Mouse (Mus musculus) left cerebral cortex, postnatal 4 days (tissue): ENCODE measurements at regions not wholly inside any gene's neighbourhood (a gene's known extent, or its start where the extent isn't known, plus 50 kb on each side); places are given as distances from the start of the nearest gene placed in this dataset.

Source experiments
- DNase-seq: peaks from one replicate; pipeline ENCODE4 v3.0.0-alpha.2; 2022
- intact Hi-C: fragments of 180-260 bp; cut with DNase I; formaldehyde crosslinking; loops from one replicate; pipeline ENCODE4 v1.15.1; 2025

DNA sequence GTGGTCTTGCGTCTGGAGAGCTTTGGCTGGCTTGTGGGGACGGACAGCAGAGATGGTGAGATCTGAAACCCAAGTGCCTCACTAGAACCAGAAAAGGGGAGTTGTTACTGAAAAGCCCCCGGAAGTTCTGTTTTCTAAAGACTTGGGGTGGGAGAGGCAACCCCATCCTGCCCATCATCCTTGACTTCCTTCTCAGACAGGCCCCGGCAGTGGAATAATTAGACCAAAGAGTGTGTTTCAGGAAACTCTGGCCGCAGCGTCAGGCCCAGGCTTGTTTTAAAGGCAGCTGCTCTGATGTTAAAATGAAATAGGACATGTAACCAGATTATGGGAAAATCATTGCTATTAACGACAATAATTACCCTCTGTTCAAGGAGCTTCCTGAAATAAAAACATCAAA, 172.9 kb downstream of the Gm12728 start:
- intact Hi-C loops, result no loop called here
- DNase-seq, result no peak

DNA sequence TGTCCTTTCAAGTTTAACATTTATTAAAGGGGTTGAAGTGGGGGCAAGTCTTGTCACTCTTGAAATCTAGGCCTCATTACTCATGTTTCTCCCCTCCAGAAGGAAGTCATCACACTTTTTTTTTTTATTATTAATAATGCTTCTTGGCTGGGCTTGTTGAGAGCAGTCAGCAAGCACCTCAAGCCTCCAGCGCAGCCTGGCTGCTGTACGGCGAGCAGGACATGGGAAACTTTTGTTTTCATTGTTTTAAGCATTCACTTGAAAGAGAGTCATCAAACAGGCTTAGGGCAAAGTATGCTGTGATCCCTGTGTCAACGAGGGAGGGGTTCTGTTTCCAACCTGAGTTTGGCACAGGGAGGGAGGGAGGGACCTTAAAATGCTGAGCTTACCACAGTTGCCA, 178.7 kb downstream of the Gm12728 start:
- intact Hi-C loops, result no loop called here
- no peak for DNase-seq

DNA sequence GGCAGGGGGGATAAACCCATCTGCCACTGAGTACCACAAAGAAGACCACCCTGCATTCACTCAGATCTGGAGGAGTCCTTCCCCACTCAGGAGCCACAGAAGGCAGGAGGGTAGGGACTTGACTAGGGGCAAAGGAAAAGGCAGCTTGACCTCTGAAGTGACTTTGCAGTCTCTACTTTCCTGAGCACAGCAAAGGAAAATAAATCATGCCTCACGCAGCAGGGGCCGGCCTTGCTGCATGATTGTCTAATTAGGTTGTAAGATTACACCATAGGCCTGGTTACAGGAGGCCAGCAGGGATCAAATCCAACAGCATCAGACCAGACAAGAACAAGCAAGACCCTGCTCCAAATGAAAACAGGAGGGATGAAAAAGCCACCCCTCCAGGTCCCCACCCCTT, 180.0 kb downstream of the Gm12728 start:
- intact Hi-C loops, result no loop called here

DNA sequence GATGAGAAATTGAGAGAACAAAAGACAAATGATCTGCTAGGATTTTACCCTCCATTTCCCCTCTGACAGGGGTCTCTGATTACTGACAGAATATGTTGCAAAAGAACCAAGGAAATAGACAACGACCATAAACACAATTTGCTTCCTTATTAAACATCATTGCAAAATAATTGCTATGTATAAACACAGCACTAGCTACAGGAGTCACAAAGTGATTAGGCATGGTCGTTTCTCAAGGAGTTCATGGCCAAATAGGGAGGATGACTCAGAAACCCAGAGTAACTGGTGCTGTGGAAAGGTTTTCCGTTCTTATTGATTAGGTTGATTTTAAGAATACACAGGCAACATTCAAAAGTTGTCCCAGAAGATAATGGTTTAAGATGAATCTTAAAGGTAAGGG, 180.4 kb downstream of the Gm12728 start:
- DNase-seq, result no peak
- intact Hi-C loops, result no loop called here

More for the DNA sequence above, 180.0 kb downstream of the Gm12728 start:
- DNase-seq, result no peak

DNA sequence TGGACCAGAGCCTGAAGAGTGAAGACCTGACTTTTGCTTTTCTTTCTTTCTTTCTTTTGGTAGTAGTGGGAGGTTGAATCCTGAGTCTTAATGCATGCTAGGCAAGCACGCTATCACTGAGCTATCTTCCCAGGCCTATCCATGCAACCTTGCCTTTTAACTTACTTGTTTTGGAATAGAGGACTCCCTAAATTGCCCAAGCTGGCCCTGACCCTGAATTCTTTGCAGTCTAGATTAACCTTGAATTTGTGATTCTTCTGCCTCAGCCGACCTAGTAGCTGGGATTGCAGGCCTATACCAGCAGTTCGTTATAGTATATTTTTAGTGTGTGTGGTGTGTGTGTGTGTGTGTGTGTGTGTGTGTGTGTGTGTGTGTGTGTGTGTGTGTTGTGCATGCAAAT, 183.1 kb downstream of the Gm12728 start:
- intact Hi-C loops, result no loop called here
- DNase-seq, result no peak

DNA sequence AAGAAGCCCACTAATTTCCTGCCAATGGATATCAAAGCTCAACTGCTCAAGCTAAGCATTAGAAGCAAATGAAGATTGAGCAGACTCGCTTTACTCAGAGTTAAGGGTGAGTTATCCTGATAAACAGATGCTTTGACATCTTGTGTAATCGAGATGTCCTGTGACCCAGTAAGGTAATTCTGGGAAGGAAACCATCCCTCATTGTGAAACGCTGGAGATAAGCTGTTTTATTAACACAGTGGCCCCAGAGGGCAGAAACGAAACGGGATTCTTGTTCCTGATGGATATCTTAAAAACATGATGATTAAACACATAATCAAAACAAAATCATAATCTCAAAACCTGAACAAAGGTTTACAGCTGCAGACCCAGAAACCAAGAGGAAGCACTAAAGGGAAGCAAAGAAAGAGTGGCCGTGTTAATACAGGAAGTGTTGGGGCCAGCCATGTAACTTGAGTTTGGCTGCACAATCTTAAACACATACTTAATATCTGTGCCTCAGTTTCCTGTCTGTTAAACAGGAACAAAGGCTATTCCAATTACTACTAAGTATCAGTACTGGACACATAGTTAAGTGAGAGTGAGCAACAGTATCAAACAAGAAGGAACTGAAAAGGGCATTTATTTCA, 184.2 kb downstream of the Gm12728 start:
- intact Hi-C loops, result no loop called here
- DNase-seq, result no peak

DNA sequence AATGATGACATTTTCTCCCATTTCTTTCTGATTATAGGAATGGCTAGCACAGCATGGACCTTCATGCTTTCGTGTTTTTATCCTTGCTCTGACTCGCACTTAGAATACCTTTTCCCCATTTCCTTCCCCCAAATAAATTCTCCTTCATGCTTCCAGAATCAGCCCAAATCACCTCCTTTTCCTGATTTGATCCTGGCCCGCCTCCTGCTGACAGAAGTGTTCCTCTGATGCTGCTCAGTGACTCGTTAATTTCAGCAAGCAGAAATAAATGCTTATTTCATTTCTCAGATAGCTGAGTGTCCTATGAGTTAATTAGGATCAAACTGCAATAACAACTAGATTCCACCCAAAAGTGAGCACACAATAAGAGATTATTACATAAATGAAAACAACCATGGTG, 185.3 kb downstream of the Gm12728 start:
- intact Hi-C loops, result no loop called here
- DNase-seq, result no peak

DNA sequence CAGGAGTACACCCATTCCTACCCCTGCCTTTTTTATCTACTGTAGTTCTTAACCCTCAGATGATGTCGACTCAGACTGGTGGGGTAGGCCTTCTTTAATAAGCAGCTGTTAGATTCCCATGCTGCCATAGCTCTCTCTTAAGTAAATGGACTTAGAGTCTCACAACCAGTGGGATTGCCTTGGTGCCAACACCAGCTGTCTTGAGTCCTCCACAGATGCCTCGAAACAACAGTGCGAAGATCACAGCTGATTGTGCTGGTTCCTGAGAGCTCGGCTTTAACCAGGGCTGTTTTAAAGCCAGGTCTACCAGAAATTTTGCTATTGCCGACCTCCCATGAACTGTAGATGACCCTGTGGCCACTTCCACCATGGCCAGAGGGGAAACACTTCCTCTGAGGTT, 189.4 kb downstream of the Gm12728 start:
- intact Hi-C loops, result no loop called here
- no peak for DNase-seq

DNA sequence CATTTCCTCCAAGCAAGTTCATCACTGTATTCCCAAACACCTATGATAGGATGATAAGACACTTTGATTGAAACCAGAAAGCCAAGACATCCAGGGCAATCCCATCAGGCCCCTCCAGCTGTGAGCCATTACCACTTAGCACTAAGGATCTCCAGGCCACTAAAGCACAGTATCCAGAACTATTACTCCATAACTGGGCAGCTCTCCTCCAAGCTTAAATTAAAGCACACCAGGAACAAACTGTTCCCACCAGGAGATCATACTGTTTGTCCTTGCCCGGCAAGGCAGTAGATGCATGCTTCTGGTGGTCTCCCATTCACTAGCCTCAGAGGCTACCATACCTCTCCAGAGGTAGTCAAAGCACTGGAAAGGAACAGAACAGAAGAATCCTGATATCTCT, 193.3 kb downstream of the Gm12728 start:
- no peak for DNase-seq
- intact Hi-C loops, result no loop called here

DNA sequence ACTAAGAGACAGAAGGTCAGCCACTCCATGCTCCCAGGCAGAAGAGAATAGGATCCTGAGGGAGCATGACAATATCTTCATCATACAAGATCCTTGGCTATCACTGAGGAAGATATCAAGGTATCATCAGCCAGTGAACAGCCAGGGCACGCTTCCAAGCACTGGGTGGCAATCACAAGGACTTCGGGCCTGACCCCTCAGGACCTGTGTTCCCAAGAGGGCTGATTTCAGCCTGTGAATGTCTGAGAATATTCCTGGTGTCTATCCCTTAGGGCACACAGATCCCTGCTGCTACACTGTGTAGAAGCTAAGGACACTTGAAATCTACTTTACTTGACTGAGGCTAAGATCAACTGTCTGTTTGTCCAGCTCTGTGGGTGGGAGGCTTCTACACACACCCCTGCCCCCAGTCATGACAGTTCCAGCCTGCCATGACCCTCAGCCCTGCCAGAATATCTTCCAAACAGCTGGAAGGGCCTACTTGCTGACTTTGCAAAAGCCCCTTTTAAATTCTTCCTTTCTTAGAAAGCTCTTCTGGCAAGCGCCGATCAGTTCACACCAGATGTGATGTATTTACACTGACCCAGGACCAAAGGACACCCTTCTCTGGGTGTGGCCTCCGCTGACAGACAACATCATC, 198.4 kb downstream of the Gm12728 start:
- intact Hi-C loops, result no loop called here

DNA sequence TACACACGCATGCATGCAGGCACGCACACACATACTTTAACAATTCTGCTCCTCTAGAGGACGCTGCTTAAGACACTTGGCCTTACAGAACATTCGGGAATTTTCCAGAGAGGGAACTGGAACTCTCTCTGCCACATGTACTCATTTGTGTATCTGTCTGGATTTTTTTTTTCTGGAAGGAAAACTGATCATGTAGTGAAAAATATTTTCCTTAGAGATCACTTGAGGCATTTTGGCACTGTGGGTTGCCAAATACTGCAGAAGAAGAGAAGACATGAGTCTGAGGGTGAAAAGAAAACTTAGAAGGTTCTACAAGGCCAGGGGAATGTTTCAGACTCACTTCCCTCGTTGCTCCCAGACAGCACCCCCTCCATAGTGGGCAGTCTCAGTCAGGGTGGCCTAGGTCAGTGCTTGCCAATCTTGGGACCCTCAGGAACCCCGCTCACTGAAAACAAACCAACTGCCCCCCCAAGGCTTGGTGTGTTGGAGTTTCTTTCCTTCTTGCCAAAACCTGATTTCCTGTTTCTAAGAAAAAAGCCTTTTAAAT, 203.0 kb downstream of the Gm12728 start:
- DNase-seq, result no peak
- intact Hi-C loops, result no loop called here

More for the DNA sequence above, 198.4 kb downstream of the Gm12728 start:
- DNase-seq, result no peak

DNA sequence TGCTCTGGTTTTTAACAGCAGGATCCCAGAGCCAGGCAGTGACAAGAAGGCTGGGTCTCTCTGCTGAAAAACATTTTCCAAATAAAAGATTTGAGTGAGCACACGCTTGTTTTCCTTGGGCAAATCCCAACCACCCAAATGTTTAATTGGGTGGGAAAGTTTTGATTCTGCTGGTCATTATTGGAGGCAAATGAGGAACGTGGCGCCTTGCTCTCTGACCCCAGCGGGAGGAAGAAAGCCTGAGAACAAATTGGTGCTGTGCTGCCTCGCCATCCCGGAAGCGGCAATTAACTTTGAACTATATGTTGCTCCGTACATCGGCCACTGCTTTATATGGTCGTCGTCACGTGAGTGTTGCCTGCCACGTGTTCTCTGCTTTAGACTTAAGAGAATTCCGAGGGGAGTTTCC, 204.7 kb downstream of the Gm12728 start:
- DNase-seq, result no peak

DNA sequence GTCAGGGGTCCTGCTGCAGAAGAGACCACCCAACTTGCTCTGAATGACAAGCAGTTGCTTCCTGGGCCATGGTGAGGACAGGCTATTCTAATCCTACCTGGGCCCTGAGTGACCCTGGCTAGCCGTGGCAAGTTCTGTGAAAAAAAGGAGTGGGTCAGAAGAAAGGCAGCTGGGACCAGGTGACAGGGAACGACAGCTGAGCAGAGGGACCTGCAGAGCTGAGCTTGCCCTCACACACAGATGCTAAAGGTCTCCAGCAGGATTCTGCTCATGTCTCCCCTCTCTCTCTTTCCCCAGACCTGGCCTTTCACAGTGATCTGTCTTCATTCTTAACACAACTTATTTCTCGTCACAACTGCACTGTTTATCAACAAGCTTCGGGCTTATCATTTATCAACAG, 206.4 kb downstream of the Gm12728 start:
- intact Hi-C loops, result no loop called here
- DNase-seq, result no peak

More for the DNA sequence above, 204.7 kb downstream of the Gm12728 start:
- intact Hi-C loops, result no loop called here

DNA sequence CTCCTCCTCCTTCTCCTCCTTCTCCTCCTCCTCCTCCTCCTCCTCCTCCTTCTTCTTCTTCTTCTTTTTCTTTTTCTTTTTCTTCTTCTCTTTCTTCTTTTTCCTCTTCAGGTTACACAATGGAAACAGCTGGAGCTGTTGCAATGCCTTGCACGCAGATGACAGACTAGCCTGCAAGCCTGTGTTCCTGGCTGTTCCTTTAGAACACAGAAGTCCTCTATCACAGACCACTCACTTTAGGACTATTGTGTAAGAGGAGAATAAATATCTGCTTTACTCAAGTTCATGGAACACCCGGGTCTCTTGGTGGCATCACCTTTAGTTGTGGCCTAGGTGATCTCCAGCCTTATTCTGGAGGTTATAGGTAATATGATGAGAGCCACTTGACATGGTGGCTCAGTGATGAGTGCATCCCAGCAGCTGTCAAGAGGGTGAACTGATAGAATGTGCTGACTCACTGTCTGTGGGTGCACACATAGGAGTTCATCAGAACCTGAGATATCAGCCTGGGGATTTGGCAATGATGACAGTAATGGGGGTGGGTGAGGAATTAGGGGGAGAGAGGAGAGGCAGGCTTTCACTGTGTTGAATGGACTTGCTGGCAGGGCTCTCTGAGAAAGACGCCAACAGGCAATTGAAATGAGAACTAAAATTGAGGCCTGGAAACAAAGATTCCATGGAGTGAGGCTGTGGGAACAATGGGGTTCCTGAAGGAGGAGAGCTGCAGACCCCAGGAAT, 207.4 kb downstream of the Gm12728 start:
- DNase-seq, result no peak
- intact Hi-C loops, result no loop called here

DNA sequence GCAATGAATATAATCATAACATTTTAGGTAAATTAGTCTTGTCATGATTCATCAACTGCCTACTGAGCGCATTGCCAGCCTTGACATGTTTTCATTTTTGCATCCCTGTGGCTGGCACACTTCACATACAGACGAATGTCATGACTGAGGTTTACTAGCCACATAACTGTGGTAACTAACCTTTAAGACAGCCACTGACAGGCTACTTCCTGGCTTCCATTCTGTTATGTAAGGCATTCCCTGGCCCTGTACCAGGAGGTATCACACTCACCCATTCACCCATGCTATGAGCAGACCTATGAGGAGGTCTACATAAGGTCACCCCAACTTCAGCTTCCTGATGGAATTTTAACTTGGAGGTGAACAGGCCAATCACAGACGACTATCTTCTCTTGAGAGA, 212.8 kb downstream of the Gm12728 start:
- DNase-seq, result no peak
- intact Hi-C loops, result no loop called here

DNA sequence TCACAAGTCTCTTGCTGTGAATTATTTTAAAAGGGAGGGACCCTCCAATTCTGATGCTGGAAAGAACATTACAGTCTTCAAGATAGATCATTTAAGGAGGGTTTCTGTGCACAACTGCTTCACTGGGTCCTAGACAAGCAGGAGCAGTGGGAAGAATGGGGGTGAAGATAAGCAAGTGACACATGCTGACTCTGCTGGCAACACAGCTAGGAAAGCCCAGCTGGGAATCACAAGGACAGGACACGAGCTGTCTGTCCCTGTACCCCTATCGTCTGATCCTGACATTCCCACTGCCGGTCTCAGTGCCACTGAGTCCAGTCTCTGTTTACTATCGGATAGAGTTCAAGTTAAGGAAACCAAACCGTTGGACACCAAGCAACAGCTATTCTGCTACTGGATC, 216.3 kb downstream of the Gm12728 start:
- DNase-seq, result no peak
- intact Hi-C loops, result no loop called here

DNA sequence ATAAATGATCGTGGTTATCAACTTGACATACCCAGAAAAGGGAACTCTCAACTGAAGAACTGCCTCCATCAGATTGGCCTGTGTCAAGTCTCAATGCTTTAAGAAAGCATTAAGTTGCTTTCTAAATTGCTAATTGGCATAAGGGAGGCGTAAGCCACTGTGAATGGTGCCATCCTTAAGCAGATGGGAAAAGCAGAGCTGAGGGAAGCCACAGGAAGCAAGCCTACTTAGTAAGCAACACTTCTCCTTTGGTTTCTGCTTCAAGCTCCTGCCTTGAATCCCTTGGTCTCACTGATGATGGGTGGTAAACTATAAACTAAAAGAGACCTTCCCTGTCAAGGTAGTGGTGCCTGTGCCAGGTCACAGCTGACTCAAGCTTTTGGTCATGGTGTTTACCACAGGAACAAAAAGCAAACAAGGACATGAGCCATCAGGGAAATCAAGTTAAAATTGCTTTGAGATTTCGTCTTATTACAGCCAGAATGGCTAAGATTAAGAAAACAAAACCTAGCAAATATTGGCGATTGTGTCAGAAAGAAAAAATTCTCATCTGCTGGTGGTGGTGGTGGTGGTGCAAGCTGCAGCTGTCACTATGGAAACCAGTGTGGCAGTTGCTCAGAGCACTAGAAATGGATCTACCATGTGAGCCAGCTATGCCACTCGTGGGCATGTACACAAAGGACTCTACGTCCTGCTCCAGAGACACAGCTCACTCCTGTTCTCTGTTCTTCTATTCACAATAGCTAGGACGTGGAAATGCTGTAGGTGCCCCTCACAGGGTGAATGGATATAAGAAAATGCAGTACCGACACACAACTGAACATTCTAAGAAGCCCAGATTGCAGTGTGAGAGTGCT, 217.9 kb downstream of the Gm12728 start:
- intact Hi-C loops, result no loop called here
- DNase-seq, result no peak

DNA sequence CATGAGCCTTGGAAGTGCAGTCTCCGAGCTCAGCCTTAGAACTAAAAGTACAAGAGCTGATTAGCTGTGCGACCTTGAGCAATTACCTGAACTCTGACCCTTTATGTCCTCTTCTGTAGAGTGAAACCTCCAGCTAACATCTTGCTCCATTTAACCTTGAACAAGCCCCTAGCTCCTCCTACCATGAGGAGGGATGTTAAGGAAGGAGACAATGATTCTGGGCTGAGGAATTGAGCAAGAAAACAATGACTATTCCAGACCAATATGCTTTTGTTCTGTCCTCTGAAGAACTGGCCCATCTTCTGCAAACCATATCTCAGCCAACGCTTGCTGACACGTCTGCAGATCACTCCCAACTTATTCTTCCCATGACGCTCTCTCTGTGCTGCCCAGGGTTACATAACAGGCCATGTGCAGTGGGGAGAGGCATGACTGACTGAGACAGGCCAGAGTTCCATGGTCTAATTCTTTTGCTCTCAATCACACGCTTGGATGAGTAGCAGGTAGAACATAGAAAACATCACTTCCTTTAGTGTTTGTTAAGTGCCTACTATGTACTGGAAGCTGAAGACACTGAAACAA, 227.5 kb downstream of the Gm12728 start:
- no peak for DNase-seq
- intact Hi-C loops, result no loop called here

DNA sequence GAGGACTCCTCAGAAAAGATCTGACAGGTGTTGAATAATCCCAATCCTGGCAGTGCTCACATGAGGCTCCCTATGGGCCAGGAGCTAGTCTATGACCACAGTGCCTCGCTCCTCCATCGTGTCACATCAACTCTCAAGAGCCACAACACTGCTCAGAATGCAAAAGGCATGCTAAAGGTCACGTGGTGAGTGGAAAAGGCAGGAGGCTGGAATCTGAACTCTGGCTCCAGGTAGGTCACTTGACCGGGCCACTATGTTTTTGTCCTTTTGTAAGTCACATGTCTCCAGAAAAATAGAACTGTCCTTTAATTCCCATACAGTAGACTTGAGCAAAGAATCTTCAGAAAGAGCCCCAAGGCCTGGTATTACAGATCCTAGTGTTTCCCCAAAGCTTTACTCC, 229.3 kb downstream of the Gm12728 start:
- DNase-seq, result no peak
- intact Hi-C loops, result no loop called here

DNA sequence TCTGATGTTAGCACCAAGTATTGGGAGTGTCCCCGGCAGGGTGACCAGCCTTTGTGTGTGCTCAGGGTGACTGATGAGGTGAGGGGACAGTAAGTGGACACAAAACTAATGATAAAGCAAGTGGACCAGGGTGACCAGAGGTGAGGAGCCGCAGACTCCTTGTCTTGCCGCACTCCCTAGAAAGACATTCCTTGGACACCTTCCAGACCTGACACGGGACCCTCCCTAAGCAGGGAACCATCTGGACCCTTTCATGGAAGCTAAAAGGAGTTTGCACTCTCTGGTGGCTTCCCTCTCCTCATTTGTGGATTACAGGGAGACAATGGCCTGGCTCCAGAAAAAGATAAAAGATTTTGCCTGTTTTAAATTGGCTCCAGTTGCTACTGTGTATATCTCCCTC, 230.7 kb downstream of the Gm12728 start:
- DNase-seq, result peak; percentile 11
- intact Hi-C loops, result no loop called here

DNA sequence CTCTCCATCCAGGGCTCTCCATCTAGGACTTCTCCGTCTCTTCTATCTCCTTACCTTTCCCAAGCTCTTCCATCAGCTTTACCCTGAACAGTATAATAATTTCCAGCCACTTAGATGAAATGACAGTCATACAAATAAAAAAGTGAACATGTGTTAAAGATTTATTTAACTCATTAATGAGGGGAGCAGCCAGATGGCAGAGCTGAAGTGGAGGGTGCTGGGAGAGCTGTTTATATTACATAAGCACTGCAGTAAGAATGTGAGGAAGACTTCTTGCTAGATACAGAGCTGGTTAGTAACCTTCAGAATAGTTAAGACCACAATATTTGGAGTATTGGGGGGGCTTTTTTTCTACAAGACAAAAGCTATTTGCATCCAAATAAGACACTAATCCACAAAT, 234.9 kb downstream of the Gm12728 start:
- intact Hi-C loops, result no loop called here
- DNase-seq, result no peak
